Mouse (Mus musculus): ENCODE measurements around the gene Prr12.

GRCm38 (mm10) chr7:45027761-45028160 lies 24.9 kb downstream of the Prr12 start:
- no peak for TF ChIP-seq GATA1 (IDR thresholded peaks at IDR 0.05; ENCODE audit: borderline replicate concordance, low read length)
- no peak for TF ChIP-seq FLI1 (IDR thresholded peaks at IDR 0.05; ENCODE audit: low read length)
